Mouse (Mus musculus) right cerebral cortex, postnatal 4 days (tissue): ENCODE data around the gene Nudt12.

Source experiments
- DNase-seq: peaks from one replicate; pipeline ENCODE4 v3.0.0-alpha.2; 2022

Nudt12 gene

DNA sequence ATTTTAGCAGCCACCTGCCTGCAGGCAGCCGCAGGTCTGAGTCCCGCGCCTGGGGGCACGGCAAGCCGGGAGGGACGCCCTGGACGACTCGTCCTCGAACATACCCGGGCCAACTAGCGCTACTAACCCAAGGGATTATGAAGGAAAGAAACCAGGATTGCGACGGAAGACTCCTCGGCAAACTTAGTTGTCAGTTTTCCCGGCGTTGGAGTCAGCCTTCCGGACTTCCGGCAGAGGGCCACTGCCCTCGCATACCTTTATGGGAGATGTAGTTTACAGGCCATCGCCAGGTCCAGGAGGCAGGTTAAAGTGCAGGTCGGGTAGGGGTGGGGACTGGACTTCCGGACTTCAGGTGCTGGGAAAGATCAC is at the start of gene Nudt12:
TSS of gene Nudt12 (minus strand) at position 282 of the 369 bp plus-strand sequence.
- DNase-seq: peak; percentile 45

DNA sequence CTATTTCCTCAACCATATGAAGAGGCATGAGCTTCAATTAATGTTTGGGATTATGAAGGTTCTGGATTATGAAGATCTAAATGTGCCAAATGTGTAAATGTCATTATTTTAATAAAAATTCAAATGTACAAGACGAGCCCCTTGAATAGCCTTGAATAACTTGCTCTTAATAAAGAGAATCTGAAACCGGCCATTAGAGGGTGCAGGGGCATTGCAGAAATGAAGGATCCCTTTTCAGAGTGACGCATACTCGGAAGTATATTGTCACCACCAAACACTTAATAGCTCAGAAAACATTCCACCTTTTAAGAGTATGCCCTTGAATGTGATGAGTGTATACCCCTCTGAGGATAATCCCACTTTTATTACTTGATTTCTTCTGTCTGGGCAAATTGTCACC is 40.1 kb upstream of the Nudt12 start:
- DNase-seq: no peak

DNA sequence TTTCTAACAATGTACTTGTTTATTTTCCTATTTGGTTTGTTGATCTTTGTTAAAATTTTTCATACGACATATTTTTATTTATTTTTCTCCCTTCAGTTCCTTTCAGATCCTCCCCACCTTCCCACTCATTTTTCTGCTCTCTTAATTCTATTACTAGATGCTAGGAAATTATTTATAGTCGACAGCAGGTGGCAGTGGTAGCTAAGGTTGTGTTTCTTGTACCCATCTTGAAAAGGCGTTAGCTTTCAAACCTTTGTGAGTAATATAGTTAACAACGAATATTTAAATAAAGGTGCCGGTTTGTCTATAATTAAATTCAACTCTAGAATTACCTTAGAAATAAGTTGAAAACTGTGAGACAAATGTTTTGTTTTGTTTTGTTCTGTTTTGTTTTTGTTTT is 26.6 kb upstream of the Nudt12 start:
- DNase-seq: peak; percentile 15

DNA sequence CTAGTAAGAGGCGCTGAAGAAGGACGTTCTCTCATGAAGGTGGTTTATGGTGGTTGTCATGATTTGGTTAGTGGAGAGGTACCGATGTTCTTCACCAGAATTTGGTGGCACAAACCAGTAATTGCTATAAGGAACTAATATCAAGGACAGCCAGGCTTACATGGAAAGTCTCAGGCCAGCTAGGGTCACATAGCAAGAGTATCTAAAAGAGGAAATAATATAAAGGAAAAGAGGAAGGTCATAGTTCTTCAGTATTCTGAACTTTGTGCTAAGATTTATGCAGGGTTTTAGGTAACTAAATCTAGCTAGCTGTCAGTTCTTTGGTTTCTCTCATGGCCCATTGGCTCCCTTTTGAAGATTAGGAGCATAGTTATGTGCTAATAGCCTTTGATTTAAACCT is 20.3 kb upstream of the Nudt12 start:
- DNase-seq: no peak

DNA sequence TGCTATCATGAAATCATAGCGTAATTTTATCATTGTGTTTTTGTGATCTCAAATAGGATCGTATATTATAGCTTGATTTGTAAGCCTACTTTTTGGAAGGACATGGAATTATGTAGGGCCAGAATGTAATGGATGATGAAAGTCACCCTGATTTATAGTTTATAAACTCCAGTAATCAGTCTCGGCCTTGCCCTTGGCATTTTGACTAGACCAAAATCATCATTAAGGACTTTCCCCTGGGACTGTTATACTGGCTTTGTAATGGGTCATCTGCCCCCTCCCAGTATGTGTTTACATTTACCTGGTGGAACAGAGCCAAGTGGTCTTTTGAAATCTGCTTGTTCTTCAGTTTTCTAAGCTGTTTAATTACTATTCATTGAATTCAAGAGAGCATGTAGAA is 13.2 kb upstream of the Nudt12 start:
- no peak for DNase-seq

DNA sequence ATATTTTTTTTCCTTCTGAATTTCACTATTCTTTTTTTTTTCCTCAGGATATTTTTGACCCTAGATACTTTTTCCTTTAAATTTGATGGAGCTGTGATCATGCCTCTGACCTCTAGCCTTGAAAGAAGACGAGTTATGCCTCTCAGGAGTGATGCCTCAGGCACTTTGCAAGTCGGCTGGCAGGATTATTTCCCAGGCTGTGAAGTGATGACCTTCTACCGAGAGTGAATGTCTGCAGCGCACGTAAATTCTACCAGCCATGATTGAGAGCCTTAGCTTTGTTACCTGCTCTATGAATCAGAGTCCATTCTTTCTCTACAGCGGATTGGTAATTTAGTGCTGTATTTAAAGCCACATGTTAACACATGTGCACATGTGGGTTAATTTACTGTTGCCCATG is 11.3 kb upstream of the Nudt12 start:
- no peak for DNase-seq

DNA sequence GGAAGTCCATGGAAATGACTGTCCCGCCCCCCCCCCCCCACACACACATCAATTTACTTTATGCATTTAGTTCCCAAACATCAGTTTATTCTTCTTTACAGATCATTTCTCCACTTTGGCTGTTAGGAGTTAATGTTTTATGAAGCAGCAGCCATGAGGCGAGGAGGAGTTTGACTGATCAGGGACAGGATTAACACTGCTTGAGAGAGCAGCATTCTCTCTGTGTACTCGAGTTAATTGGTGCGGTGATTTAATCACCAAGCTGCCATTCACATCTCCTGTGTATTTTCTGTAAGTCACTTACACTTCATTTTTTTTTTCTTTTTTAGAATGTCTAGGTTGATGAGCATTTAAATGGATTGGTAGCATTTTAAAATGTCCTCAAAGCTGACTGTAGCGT is 10.8 kb upstream of the Nudt12 start:
- DNase-seq: no peak

DNA sequence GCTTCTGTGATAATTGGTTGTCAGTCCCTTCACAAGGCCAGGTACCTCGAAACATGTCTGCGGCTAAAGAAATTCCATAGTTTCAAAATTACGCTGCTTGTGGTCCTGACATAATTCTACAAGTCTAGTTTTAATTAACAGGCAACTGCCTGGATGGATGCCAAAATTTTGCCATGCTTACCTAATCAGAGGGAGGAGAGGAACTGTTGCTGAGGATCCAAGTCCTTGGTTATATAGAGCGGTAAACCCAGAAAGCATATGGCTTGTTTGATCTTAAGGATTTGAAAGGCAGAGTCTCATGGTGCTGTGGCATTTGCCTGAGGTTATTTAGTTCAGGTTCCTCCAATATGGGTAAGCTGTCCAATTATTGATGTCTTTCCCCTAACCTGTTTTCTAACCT is 5.5 kb upstream of the Nudt12 start:
- no peak for DNase-seq

DNA sequence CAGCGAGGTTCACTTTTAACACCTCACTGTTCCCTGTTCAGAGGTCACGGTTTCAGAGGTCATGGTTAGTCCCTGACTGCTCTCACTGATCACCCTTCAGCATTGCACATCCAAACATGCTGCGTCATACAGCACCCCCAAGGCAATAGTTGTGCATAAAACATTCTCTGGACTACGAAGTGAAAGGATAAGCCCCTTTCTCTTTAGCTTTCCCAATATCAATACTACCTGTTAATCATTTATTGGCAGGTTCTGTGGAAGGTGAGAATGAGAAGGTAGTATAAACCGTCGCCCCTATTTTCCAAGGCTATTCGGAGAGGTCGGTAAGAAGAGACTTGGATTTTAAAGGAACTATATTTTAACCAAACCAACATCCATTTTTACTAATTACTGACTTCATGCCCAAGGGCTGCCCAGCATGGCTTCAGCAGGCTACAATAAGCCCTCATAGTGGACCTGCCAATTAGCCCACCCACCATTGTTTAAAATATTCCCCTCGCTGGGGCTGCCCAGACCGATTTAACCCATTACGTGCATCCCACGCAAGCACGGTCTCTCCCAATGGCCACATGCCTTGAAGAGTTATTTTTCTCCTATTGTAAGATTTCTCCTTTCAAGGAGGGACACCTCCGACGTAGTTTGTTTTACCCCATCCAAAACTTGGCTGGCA is 616 bp downstream of the Nudt12 start:
- DNase-seq: peak; percentile 8

DNA sequence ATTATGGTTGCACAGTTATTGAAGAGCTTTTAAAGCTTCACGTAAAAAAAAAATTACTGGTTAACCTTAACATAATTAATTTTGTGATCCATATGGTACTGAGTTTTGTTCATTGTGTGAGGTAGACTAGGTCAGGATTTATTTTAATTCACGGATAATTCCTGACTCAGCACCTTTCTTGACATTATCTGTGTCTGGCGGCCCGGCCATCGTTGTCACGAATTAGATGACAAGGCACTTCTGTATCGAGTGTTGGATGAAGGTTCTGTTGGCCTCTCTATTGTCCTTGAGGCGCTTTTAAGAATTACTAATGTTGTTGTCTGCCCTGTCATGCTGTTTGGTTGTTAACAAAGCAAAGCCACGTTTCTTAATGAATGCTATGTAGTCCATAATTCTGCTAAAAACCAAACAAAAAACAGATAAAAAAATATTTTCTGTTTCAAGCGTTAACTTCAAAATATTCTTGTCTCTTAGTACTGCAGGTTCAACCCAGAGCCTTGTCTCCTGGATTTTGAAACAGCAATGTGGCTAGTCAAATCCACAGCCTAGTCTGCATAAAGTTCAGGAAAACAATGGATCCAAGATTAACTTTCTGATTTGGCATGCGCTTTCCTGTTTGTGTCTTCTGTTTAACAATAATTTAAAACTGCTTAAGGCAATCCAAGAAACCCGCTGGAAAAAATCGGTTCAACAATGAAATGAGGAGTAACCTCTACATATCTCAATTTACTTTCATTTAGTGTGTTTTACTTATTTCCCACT is 1.4 kb downstream of the Nudt12 start:
- DNase-seq: no peak

DNA sequence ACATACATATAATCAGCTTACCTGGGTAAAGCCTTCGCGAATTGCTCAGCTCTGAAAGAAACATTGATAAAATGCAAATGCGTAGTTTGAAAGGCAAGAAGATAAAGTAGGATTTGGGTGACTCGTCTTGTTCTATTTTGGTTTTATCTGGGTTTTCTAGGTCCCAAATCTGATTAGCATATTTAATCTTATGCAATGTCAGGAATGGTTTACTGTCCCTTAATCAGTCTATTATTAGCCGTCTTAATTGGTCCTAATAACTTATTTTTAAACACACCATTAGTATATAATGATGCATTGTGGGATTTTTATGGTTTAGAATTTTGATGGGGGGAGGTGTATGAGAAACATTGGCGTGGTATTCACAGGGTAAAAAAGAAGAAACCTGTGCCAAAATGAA is 21.9 kb downstream of the Nudt12 start, which contains the start of gene Pdzph1:
TSS of gene Pdzph1 (minus strand) at position 101 of the 400 bp plus-strand sequence.
- no peak for DNase-seq

DNA sequence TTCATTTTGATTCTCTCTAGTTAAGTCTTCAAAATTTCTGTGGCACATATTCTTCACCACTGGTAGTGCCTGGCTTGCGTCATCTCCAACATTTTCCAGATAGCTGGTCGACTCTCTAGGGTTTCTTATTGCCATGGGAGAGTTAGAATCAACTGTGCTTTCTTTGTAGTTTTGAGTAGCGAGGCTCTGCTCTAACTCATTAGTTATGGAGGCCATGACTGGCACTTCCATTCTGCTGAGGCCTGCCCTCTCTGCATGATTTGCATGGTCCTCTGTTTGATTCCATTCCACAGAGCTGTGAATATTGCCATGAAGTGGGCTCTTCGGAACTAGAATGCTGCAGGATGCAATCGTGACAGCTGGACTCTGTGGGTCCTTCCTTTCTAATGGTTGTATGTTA is 39.9 kb downstream of the Nudt12 start:
- DNase-seq: no peak

DNA sequence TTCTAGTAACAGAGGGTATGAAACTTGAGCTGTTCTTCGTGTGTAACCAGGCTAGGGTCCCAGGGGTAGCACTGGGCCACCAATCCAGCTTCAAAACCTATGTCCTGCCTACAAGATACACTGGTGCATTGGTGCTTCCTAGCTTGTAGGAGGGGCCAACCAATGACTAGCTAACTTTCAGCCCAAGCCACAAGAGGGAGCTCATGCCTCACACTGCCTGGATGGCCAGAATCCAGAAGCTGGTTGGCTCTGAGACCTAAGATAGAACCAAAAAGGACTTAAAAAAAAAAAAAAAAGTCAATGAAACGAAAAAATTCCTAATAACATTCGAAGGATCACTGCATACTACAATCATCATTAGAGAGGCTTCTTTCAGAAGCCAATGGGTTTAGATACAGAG is 53.3 kb downstream of the Nudt12 start:
- DNase-seq: no peak

DNA sequence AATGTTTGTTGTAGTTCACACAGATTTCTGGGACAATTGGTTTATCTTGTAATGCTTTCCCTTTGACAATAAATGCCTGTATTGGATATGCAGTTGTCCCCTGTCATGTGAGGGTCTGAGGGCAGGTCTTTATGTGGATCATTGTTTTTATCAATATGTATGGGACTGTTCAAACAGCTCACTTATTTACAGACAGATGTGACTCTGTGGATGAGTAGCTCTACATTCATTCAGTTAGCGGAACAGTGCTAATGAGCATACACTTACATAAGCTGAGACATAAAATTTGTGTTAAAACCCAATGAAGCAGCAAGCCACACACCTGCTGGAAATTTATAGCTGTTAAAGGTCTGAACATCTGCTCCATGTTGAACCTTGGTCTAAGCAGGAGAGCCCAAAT is 56.1 kb downstream of the Nudt12 start:
- DNase-seq: no peak
